In genomic region chr3:146311121-146311538, GRCm38 (mm10) we compare ENCODE assay signal across 14 mouse cellular contexts.
DNase-seq lines count a peak whose midpoint lies in the region; ATAC-seq and TF ChIP-seq lines count a peak whose summit lies in the region.
"Had no signal": no experiment of that assay in that cellular context is flagged by ENCODE, and none has a peak within 500 bp of the region (broad histone marks: within the 10 kb centered on the region; RNA-seq: fewer than 3 reads in every experiment).

No protein-coding gene starts in this region.

- no peak for TF ChIP-seq POLR2A in brain, embryonic 14.5 days (IDR thresholded peaks at IDR 0.05; ENCODE audit: borderline replicate concordance, extremely low read depth, insufficient read depth, insufficient read length, poor library complexity, severe bottlenecking)

- H3K9ac ChIP-seq in kidney, embryonic 15.5 days: no peak overlapping the region

- DNase-seq in kidney, adult 9 months: no peak
- DNase-seq in brain, embryonic 14.5 days (ENCODE audit: low read depth): peak; percentile 53
- DNase-seq in embryonic facial prominence, embryonic 10.5 days (ENCODE audit: low spot score): peak; percentile 76
- peak; percentile 55 for DNase-seq in mesoderm, embryonic 11.5 days (ENCODE audit: low read depth, low spot score)
- DNase-seq in cerebellum, postnatal 10 days: no peak
- DNase-seq: adrenal gland, postnatal 36 days; cerebellum, adult 2 months; gastrocnemius, postnatal 36 days; heart, postnatal 4 days; lung, postnatal 4 days; thymus, postnatal 36 days had no signal

- H3K9me3 ChIP-seq in kidney, embryonic 15.5 days (replicated peaks): no peaks in the 10 kb centered on the region
- no peaks in the 10 kb centered on the region for H3K9me3 ChIP-seq in embryonic facial prominence, embryonic 10.5 days

- peak; percentile 90 for ATAC-seq in kidney, embryonic 15.5 days (replicated peaks; ENCODE audit: low FRiP score)
- ATAC-seq in cerebellum, adult (ENCODE audit: insufficient number of reproducible peaks, low FRiP score, low TSS enrichment): no peak

- TF ChIP-seq CTCF in brain, embryonic 14.5 days (IDR thresholded peaks at IDR 0.05; ENCODE audit: borderline replicate concordance, extremely low read depth, insufficient read depth, insufficient read length): no peak

- H3K36me3 ChIP-seq in kidney, embryonic 15.5 days: no peaks in the 10 kb centered on the region
- no peaks in the 10 kb centered on the region for H3K36me3 ChIP-seq in embryonic facial prominence, embryonic 10.5 days (replicated peaks)

- no peak overlapping the region for H3K4me2 ChIP-seq in kidney, embryonic 15.5 days
- H3K4me2 ChIP-seq: liver, embryonic 11.5 days had no signal

- H3K27me3 ChIP-seq in kidney, embryonic 15.5 days: peaks cover 4% of the 10 kb centered on the region
- H3K27me3 ChIP-seq in embryonic facial prominence, embryonic 10.5 days (replicated peaks; ENCODE audit: low read depth, poor library complexity, severe bottlenecking): no peaks in the 10 kb centered on the region

- H3K27ac ChIP-seq in kidney, embryonic 15.5 days: peak overlapping the region; percentile 23; the same call in 1 of the 2 replicates
- peak overlapping the region; percentile 48 for H3K27ac ChIP-seq in embryonic facial prominence, embryonic 10.5 days (replicated peaks)

- H3K4me1 ChIP-seq in kidney, embryonic 15.5 days: peaks cover 19% of the 10 kb centered on the region
- H3K4me1 ChIP-seq in embryonic facial prominence, embryonic 10.5 days: peaks cover 31% of the 10 kb centered on the region

- no peak overlapping the region for H3K4me3 ChIP-seq in kidney, embryonic 15.5 days (replicated peaks)
- H3K4me3 ChIP-seq in embryonic facial prominence, embryonic 10.5 days: 0 out of 2 replicates have a peak overlapping the region, but pooled peaks have one; percentile 23

- WGBS in kidney, embryonic 15.5 days: 14% methylated on average over 9 of the region's 9 CpGs
- 6% methylated on average over 9 of the region's 9 CpGs for WGBS in embryonic facial prominence, embryonic 10.5 days

Comparison
In these comparisons a context has a peak if more than half of its experiments do, and no peak if none do; other contexts are left out.
1. DNase-seq: peak in brain, embryonic 14.5 days (single experiment), embryonic facial prominence, embryonic 10.5 days (single experiment) and mesoderm, embryonic 11.5 days (single experiment); none in kidney, adult 9 months (single experiment) and cerebellum, postnatal 10 days (0 of 2).